Mouse (Mus musculus) hindbrain, embryonic 14.5 days (tissue): ENCODE measurements around the gene Ccp110. TPM values are rescaled to one million over a fixed set of nuclear protein-coding genes. Genes with fewer than 3 reads are reported as not detected.

Experiments used
- ATAC-seq: fragments of 200-750 bp; cut with Nextera tagmentation; 2 replicates; pipeline ENCODE4 v1.8.0; 2017; ENCODE audit warnings: moderate number of reproducible peaks, mild to moderate bottlenecking, moderate TSS enrichment, moderate library complexity; ENCODE audit not compliant: low FRiP score
- DNase-seq: peaks from one replicate; pipeline ENCODE4 v3.0.0-alpha.2; 2015; ENCODE audit warnings: low spot score
- H3K27ac ChIP-seq: fragments of 300-500 bp; sonication (generic); 2 replicates; pipeline ENCODE4 v1.5.1; 2014; ENCODE audit warnings: mild to moderate bottlenecking, moderate library complexity
- H3K27me3 ChIP-seq: fragments of 300-500 bp; sonication (generic); 2 replicates; pipeline ENCODE4 v1.6.1; 2014; ENCODE audit warnings: mild to moderate bottlenecking, low read length, mixed read lengths; ENCODE audit not compliant: control insufficient read depth, insufficient read depth
- H3K36me3 ChIP-seq: fragments of 300-500 bp; sonication (generic); replicated peaks from 2 replicates; pipeline ENCODE4 v1.6.1; 2014; ENCODE audit not compliant: control insufficient read depth, insufficient read depth
- H3K4me1 ChIP-seq: fragments of 300-500 bp; sonication (generic); replicated peaks from 2 replicates; pipeline ENCODE4 v1.6.1; 2014; ENCODE audit warnings: antibody characterized with exemption, low read length, mixed read lengths; ENCODE audit not compliant: control insufficient read depth, insufficient read depth
- H3K4me2 ChIP-seq: fragments of 300-500 bp; sonication (generic); replicated peaks from 2 replicates; pipeline ENCODE4 v1.6.1; 2014; ENCODE audit warnings: mild to moderate bottlenecking, moderate library complexity
- H3K4me3 ChIP-seq: fragments of 300-500 bp; sonication (generic); replicated peaks from 2 replicates; pipeline ENCODE4 v1.5.1; 2014; ENCODE audit warnings: mild to moderate bottlenecking, low read length
- H3K9ac ChIP-seq: fragments of 300-500 bp; sonication (generic); 2 replicates; pipeline ENCODE4 v1.6.1; 2014
- H3K9me3 ChIP-seq: fragments of 300-500 bp; sonication (generic); 2 replicates; pipeline ENCODE4 v1.6.1; 2016; ENCODE audit warnings: low read length; ENCODE audit not compliant: control insufficient read depth
- WGBS: fragments of 180-500 bp; shearing (Covaris S2); extraction: QIAGEN DNeasy Blood & Tissue Kit; methylation state at CpG from one replicate; pipeline ENCODE4 v1.1.7; 2014; 5-methylcytosine and 5-hydroxymethylcytosine counted together
- polyA plus RNA-seq: library from polyadenylated mRNA; unstranded; fragments of >200 nt; fragmentation: Nextera tagmentation; extraction: Ambion mirVana; gene quantifications from 2 replicates; pipeline ENCODE4 v1.2.1, GENCODE M21; 2014

The Ccp110 gene
- polyA plus RNA-seq, 1 experiment from 2014 or later, result 18.5 TPM

DNA sequence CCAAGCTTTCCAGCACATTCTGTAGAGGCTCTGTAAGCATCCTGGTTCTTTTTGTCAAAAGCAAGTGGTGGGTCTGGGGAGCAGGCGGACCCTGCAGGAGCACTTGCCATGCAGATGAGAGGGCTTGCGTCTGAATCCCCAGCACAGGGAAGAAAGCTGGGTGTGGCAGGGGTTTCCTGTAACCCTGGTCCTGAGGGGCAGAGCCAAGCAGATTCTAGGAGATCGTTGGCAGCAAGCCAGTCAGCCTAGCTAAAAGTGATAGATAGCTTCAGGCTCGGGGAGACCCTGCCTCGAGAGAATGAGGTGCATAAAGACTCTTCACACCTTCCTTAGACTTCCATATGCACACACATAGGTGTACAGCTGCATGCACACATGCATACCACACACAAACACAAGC is 47.0 kb downstream of the Ccp110 start:
- ATAC-seq, result no peak
- Histone ChIP-seq H3K4me1 (no peaks in the 10 kb centered on the region), H3K9me3 (no peaks in the 10 kb centered on the region), H3K4me2 (no peak overlapping the region), H3K9ac (no peak overlapping the region), H3K27ac (no peak overlapping the region), H3K36me3 (peaks cover 94% of the 10 kb centered on the region), H3K27me3 (no peaks in the 10 kb centered on the region), H3K4me3 (no peak overlapping the region)
- WGBS, result 70% methylated on average over 5 of the region's 5 CpGs
- no peak for DNase-seq

DNA sequence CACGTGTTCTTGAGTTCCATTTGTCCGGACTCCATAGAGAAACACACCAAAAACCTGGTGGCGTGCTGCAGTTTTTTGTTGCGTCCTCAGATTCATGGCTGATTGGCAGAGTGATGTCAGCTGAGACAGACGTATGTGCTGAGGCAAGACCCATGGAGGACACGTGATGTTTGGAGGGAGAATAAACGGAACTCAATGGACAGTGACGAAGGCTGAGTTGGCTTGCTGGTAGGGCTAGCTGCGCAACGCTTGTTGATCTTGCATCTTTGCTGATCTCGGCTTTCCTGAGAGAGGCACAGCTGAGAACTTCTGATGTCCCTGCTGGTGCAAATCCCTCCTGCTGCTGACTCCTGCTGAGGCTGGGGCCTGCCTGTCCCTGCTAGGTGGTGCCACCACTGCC is 51.6 kb downstream of the Ccp110 start:
- Histone ChIP-seq H3K4me2 (no peak overlapping the region), H3K36me3 (peaks cover 90% of the 10 kb centered on the region), H3K4me1 (0 out of 2 replicates have a peak, but pooled peaks cover 5% of the 10 kb centered on the region), H3K27me3 (no peaks in the 10 kb centered on the region), H3K9ac (no peak overlapping the region), H3K27ac (no peak overlapping the region), H3K9me3 (no peaks in the 10 kb centered on the region), H3K4me3 (no peak overlapping the region)
- DNase-seq (no peak), ATAC-seq (no peak)
- 91% methylated on average over 11 of the region's 11 CpGs for WGBS

GRCm38 (mm10) chr7:118764725-118765124 is 52.4 kb downstream of the Ccp110 start:
- no peak for ATAC-seq
- Histone ChIP-seq H3K9ac (no peak overlapping the region), H3K9me3 (no peaks in the 10 kb centered on the region), H3K4me2 (no peak overlapping the region), H3K27ac (no peak overlapping the region), H3K4me3 (no peak overlapping the region), H3K27me3 (no peaks in the 10 kb centered on the region), H3K4me1 (0 out of 2 replicates have a peak, but pooled peaks cover 5% of the 10 kb centered on the region), H3K36me3 (peaks cover 85% of the 10 kb centered on the region)
- no peak for DNase-seq
- 82% methylated on average over 14 of the region's 14 CpGs for WGBS

DNA sequence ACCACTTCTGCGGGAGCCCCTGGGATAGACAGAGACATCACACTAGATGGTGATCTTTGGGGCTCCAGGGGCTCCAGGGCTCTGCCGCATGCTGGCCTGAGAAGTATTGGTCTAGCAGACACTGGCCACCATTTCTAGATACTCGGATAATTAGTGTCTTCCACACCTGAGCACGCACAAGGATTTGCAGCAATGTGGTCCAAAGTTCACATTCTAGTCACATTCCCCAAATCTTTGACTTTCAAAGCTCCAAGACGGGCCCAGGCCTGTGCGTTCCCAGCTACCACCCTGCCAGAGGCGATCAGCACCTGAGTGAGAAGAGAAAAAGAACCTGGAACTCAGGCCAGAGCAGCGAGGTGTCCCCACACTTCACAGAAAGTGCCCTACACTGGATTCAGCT is 53.3 kb downstream of the Ccp110 start:
- Histone ChIP-seq H3K4me1 (0 out of 2 replicates have a peak, but pooled peaks cover 5% of the 10 kb centered on the region), H3K36me3 (peaks cover 78% of the 10 kb centered on the region), H3K9me3 (no peaks in the 10 kb centered on the region), H3K4me3 (no peak overlapping the region), H3K9ac (no peak overlapping the region), H3K27ac (no peak overlapping the region), H3K4me2 (no peak overlapping the region), H3K27me3 (no peaks in the 10 kb centered on the region)
- 71% methylated on average over 8 of the region's 8 CpGs for WGBS
- ATAC-seq (no peak), DNase-seq (no peak)

GRCm38 (mm10) chr7:118766119-118766833 is 53.9 kb downstream of the Ccp110 start:
- no peaks in the 10 kb centered on the region for H3K27me3 ChIP-seq
- 48% methylated on average over 18 of the region's 18 CpGs for WGBS
- peak overlapping the region; percentile 66; the same call in 1 of the 2 replicates for H3K27ac ChIP-seq
- H3K9ac ChIP-seq, result peak overlapping the region; percentile 33; the same call in 1 of the 2 replicates
- H3K36me3 ChIP-seq, result peaks cover 76% of the 10 kb centered on the region
- DNase-seq (peak; percentile 93), ATAC-seq (peak; percentile 74)
- 0 out of 2 replicates have a peak, but pooled peaks cover 5% of the 10 kb centered on the region for H3K4me1 ChIP-seq
- no peak overlapping the region for H3K4me3 ChIP-seq
- peak overlapping the region; percentile 28 for H3K4me2 ChIP-seq
- H3K9me3 ChIP-seq, result no peaks in the 10 kb centered on the region

DNA sequence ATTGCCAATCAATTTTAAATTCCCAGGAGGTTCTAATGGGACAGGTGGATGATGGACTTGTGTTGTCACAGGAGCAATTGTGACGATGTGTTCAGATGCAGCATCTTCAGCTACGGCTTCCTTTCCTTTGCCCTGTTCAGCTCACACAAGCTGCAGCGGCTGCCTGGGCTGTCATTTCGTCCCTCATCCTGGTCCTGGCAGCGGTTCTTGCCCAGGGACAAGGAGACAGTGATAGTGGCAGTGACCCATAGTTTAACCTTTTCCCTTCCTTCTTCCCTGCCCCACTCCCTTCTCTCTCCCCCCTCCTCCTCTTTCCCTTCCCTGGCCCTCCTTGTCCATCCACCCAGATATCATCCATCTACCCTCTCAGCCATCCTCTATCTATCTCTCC is 54.5 kb downstream of the Ccp110 start:
- Histone ChIP-seq H3K4me2 (no peak overlapping the region; the same call in 1 of the 2 replicates), H3K27ac (peak overlapping the region; percentile 66; the same call in 1 of the 2 replicates), H3K4me1 (0 out of 2 replicates have a peak, but pooled peaks cover 5% of the 10 kb centered on the region), H3K36me3 (peaks cover 70% of the 10 kb centered on the region), H3K9me3 (no peaks in the 10 kb centered on the region), H3K27me3 (no peaks in the 10 kb centered on the region), H3K9ac (peak overlapping the region; percentile 33; the same call in 1 of the 2 replicates), H3K4me3 (no peak overlapping the region)
- WGBS, result 74% methylated on average over 5 of the region's 5 CpGs
- DNase-seq, result no peak
- no peak for ATAC-seq

DNA sequence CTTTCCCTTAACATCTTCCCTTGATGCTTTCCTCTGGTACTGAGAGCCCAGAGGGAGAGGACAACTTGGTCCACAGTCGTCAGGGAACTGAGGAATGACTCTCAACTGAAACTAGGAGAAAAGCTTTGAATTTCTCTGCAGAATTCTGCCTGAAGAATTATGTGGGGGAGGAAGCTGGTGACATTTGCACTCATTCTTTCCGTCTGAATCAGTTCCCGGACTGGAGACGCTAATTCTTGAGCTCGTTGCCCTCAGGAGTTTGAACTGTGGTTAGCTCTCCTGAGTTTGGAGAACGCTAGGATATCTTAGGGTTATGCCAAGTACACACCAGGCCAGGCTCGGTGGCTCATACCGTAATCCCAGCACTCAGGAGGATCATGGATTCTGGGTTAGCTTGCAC is 56.9 kb downstream of the Ccp110 start:
- ATAC-seq (no peak), DNase-seq (no peak)
- Histone ChIP-seq H3K27ac (no peak overlapping the region), H3K36me3 (peaks cover 59% of the 10 kb centered on the region), H3K4me2 (no peak overlapping the region), H3K27me3 (no peaks in the 10 kb centered on the region), H3K9me3 (no peaks in the 10 kb centered on the region), H3K4me3 (no peak overlapping the region), H3K9ac (no peak overlapping the region), H3K4me1 (0 out of 2 replicates have a peak, but pooled peaks cover 5% of the 10 kb centered on the region)
- 88% methylated on average over 8 of the region's 8 CpGs for whole genome bisulfite sequencing

- H3K9me3 ChIP-seq, result no peaks in the 10 kb centered on the region
- ATAC-seq, result no peak
- no peak overlapping the region for H3K27ac ChIP-seq
- H3K9ac ChIP-seq, result no peak overlapping the region
- H3K4me1 ChIP-seq, result 0 out of 2 replicates have a peak, but pooled peaks cover 5% of the 10 kb centered on the region
- H3K4me3 ChIP-seq, result no peak overlapping the region
- 64% methylated on average over 1 of the region's 1 CpGs for WGBS
- no peak overlapping the region for H3K4me2 ChIP-seq
- DNase-seq, result no peak
- peaks cover 54% of the 10 kb centered on the region for H3K36me3 ChIP-seq
- H3K27me3 ChIP-seq, result no peaks in the 10 kb centered on the region
These were observed 57.3 kb downstream of the Ccp110 start for GRCm38 (mm10) chr7:118769655-118770054.

DNA sequence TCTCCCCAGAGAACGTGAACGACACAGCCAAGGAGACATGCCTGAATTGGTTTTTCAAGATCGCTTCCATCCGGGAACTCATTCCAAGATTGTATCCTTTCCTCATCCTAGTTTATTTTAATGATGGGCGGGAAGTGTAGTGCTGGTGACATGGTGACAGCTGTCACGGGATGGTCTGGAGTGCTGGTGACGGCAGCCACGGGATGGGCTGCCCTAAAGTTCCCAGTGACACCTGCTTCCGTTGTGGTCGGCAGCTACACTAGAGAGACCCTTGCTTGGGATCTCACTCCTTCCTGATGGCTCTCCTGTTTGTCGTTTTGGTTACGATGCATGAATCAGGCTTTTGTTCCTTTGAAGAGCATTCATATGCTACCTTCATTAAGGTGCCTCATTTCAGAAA is 60.7 kb downstream of the Ccp110 start:
- 87% methylated on average over 12 of the region's 12 CpGs for WGBS
- Histone ChIP-seq H3K27me3 (no peaks in the 10 kb centered on the region), H3K27ac (no peak overlapping the region), H3K4me2 (no peak overlapping the region), H3K4me1 (0 out of 2 replicates have a peak, but pooled peaks cover 4% of the 10 kb centered on the region), H3K36me3 (peaks cover 53% of the 10 kb centered on the region), H3K9ac (no peak overlapping the region), H3K9me3 (no peaks in the 10 kb centered on the region), H3K4me3 (no peak overlapping the region)
- DNase-seq (no peak), ATAC-seq (no peak)
